8 mouse cellular contexts compared by ENCODE assay signal in the genomic region with DNA sequence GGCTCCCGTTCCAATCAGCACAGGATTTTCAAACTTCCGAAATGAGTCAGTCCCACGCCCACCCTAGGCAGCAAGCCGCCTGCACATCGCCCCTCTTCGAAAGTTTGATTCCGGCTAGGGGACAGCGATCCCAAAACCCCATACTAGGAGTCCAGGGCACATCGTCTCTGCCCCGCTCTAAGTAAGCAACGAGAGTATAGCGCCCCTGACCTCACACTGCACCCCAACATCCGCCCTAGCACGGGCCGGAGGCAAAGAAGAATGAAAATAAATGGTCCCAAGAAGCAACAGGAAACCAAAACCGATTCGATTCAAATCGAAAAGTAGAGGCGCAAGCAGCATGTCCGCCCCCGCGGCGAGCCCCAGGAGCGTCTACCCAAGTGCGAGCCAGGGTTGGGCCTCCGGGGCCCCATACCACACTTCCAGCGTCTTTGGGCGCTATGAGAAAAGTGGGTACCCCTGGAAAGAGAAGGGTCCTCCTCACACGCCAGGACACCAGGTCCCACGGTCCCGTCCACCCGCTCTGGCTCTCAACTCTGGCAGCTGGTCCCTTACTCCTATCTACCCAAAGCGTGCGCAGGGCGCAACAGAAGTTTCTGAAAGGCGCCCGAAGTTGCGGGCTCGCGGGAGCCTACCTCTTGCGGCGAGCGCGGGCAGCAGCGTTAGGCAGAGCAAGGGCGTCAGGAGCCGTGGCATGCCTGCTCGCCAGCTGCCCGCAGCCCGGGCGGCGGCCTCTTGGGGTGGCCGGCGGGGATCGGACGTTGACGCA. TPM values are rescaled to one million over a fixed set of nuclear protein-coding genes. Genes with fewer than 3 reads are reported as not detected.
DNase-seq lines count a peak whose midpoint lies in the region; ATAC-seq and TF ChIP-seq lines count a peak whose summit lies in the region.

No protein-coding gene starts in this region.

- peak; percentile 61 for DNase-seq in kidney, adult 18-20 months
- no peak for DNase-seq in kidney, adult 9 months
- peak; percentile 68 for DNase-seq in T-cell, adult 2 months (ENCODE audit: low spot score)
- DNase-seq in liver, embryonic 14.5 days (ENCODE audit: low read depth in 3 of 3, low spot score in 3 of 3): no peak
- no peak for DNase-seq in frontal cortex, adult 2 months (ENCODE audit: extremely low spot score in 1 of 2, low spot score in 1 of 2)
- no peak for DNase-seq in right cerebral cortex, adult 2 months (ENCODE audit: low spot score in 2 of 2)

- no peaks in the 10 kb centered on the region for H3K27me3 ChIP-seq in heart, embryonic 16.5 days (ENCODE audit: control insufficient read depth, insufficient read depth, low read length)
- peaks cover 39% of the 10 kb centered on the region for H3K27me3 ChIP-seq in liver, embryonic 14.5 days (ENCODE audit: control insufficient read depth, insufficient read depth, low read length)

- peak overlapping the region; percentile 75 for H3K4me3 ChIP-seq in heart, embryonic 16.5 days (ENCODE audit: low read length)
- peak overlapping the region; percentile 58 to 72 for H3K4me3 ChIP-seq in liver, embryonic 14.5 days (ENCODE audit: insufficient read depth in 1 of 2, low read depth in 2 of 2, low read length in 2 of 2)
- peak overlapping the region; percentile 54 for H3K4me3 ChIP-seq in olfactory bulb, adult 2 months (ENCODE audit: insufficient read depth, low read depth, low read length)

- TF ChIP-seq POLR2A in olfactory bulb, adult 2 months (IDR thresholded peaks at IDR 0.05; ENCODE audit: insufficient read depth, low read depth, low read length): no peak

- under 1% methylated on average over 57 of the region's 57 CpGs for WGBS in heart, embryonic 16.5 days
- under 1% methylated on average over 57 of the region's 57 CpGs for WGBS in liver, embryonic 14.5 days (ENCODE audit: insufficient replicate concordance)
- under 1% methylated on average over 57 of the region's 57 CpGs for WGBS in olfactory bulb, adult 2 months

- no peak for TF ChIP-seq CTCF in liver, embryonic 14.5 days (IDR thresholded peaks at IDR 0.05; ENCODE audit: low read depth)
- no peak for TF ChIP-seq CTCF in olfactory bulb, adult 2 months (IDR thresholded peaks at IDR 0.05; ENCODE audit: insufficient read depth, low read depth, low read length)

- no peak for TF ChIP-seq EP300 in liver, embryonic 14.5 days (IDR thresholded peaks at IDR 0.05; ENCODE audit: low read depth)

- H3K9ac ChIP-seq in heart, embryonic 16.5 days (ENCODE audit: low read length): peak overlapping the region; percentile 86
- H3K9ac ChIP-seq in liver, embryonic 14.5 days (replicated peaks): peak overlapping the region; percentile 27

- H3K36me3 ChIP-seq in heart, embryonic 16.5 days (ENCODE audit: control insufficient read depth, insufficient read depth): 0 out of 2 replicates have a peak, but pooled peaks cover 2% of the 10 kb centered on the region
- H3K36me3 ChIP-seq in liver, embryonic 14.5 days (replicated peaks; ENCODE audit: control insufficient read depth, insufficient read depth, low read depth): no peaks in the 10 kb centered on the region

- ATAC-seq in heart, embryonic 16.5 days (replicated peaks; ENCODE audit: extremely low read depth, insufficient read depth, low FRiP score): no peak
- peak; percentile 13; the same call in 1 of the 2 replicates for ATAC-seq in liver, embryonic 14.5 days (ENCODE audit: insufficient read depth)

- peaks cover 46% of the 10 kb centered on the region for H3K4me1 ChIP-seq in heart, embryonic 16.5 days (ENCODE audit: control insufficient read depth, insufficient read depth, low read length)
- H3K4me1 ChIP-seq in liver, embryonic 14.5 days (replicated peaks; ENCODE audit: control insufficient read depth in 2 of 2, insufficient read depth in 2 of 2, low read length in 1 of 2): peaks cover 0 to 10% of the 10 kb centered on the region in 2 experiments; a peak in 2 of 4 replicates
- peaks cover 64% of the 10 kb centered on the region for H3K4me1 ChIP-seq in olfactory bulb, adult 2 months (ENCODE audit: control insufficient read depth, insufficient read depth, low read length)

- H3K27ac ChIP-seq in heart, embryonic 16.5 days (ENCODE audit: low read length): peak overlapping the region; percentile 84
- no peak overlapping the region for H3K27ac ChIP-seq in liver, embryonic 14.5 days
- H3K27ac ChIP-seq in olfactory bulb, adult 2 months (ENCODE audit: insufficient read depth, low read depth, low read length): peak overlapping the region; percentile 13

- H3K9me3 ChIP-seq in heart, embryonic 16.5 days (replicated peaks; ENCODE audit: control insufficient read depth, low read length): no peaks in the 10 kb centered on the region
- H3K9me3 ChIP-seq in liver, embryonic 14.5 days (ENCODE audit: control insufficient read depth, low read length): no peaks in the 10 kb centered on the region

- peak overlapping the region; percentile 75 for H3K4me2 ChIP-seq in heart, embryonic 16.5 days (ENCODE audit: low read depth, low read length)
- H3K4me2 ChIP-seq in liver, embryonic 14.5 days (ENCODE audit: low read depth): peak overlapping the region; percentile 64

RNA-seq across cellular contexts. Expression of gene Notch1, which starts 13.4 kb away (rescaled TPM):
- 17.9 and 21.8 TPM in 2 replicates for polyA plus RNA-seq in heart, embryonic 16.5 days (2015; fragmentation: Nextera tagmentation; extraction: Ambion mirVana)
- 1.7 and 1.8 TPM in 2 replicates for polyA plus RNA-seq in liver, embryonic 14.5 days (2012; rRNA removed)
- 2.1 and 2.3 TPM in 2 replicates for polyA plus RNA-seq in liver, embryonic 14.5 days (2014; fragmentation: Nextera tagmentation; extraction: Ambion mirVana)
- 48.1 TPM in 1 of 2 replicates, not detected in the other for polyA plus RNA-seq in olfactory bulb, adult 2 months (2012; ENCODE audit: insufficient read depth, insufficient read length, low replicate concordance, missing spikeins)
- 13.0 and 13.2 TPM in 2 replicates for polyA plus RNA-seq in frontal cortex, adult 2 months (2012; rRNA removed)

RNA-seq across cellular contexts. Expression of gene Sec16a, which starts 58.0 kb away (rescaled TPM):
- polyA plus RNA-seq in heart, embryonic 16.5 days (2015; fragmentation: Nextera tagmentation; extraction: Ambion mirVana): 14.5 and 14.8 TPM in 2 replicates
- 9.4 and 10.5 TPM in 2 replicates for polyA plus RNA-seq in liver, embryonic 14.5 days (2012; rRNA removed)
- polyA plus RNA-seq in liver, embryonic 14.5 days (2014; fragmentation: Nextera tagmentation; extraction: Ambion mirVana): 9.3 and 10.7 TPM in 2 replicates
- polyA plus RNA-seq in olfactory bulb, adult 2 months (2012; ENCODE audit: insufficient read depth, insufficient read length, low replicate concordance, missing spikeins): 122 TPM in 1 of 2 replicates, not detected in the other
- 30.8 and 36.1 TPM in 2 replicates for polyA plus RNA-seq in frontal cortex, adult 2 months (2012; rRNA removed)

Comparison
In these comparisons a context has a peak if more than half of its experiments do, and no peak if none do; other contexts are left out.
1. DNase-seq: peak in kidney, adult 18-20 months (single experiment) and T-cell, adult 2 months (single experiment); none in kidney, adult 9 months (single experiment), liver, embryonic 14.5 days (0 of 3), frontal cortex, adult 2 months (0 of 2) and right cerebral cortex, adult 2 months (0 of 2).
2. Peak in every context shown above with its lines, with median percentiles within 50 percentile points of each other: H3K4me3 ChIP-seq.